Mouse (Mus musculus) heart, embryonic 16.5 days (tissue): ENCODE results near the gene Pip5kl1. TPM values are rescaled to one million over a fixed set of nuclear protein-coding genes. Genes with fewer than 3 reads are reported as not detected.

Source experiments
- ATAC-seq: fragments of 200-750 bp; cut with Nextera tagmentation; replicated peaks from 2 replicates; pipeline ENCODE4 v1.8.0; 2017; ENCODE audit warnings: moderate number of reproducible peaks; ENCODE audit not compliant: insufficient read depth, low FRiP score; ENCODE audit errors: extremely low read depth
- H3K27ac ChIP-seq: fragments of 300-500 bp; sonication (generic); 2 replicates; pipeline ENCODE4 v1.5.1; 2014; ENCODE audit warnings: mild to moderate bottlenecking, low read length, control low read depth, moderate library complexity
- H3K27me3 ChIP-seq: fragments of 300-500 bp; sonication (generic); 2 replicates; pipeline ENCODE4 v1.6.1; 2014; ENCODE audit warnings: low read length, mixed read lengths; ENCODE audit not compliant: control insufficient read depth, insufficient read depth
- H3K36me3 ChIP-seq: fragments of 300-500 bp; sonication (generic); 2 replicates; pipeline ENCODE4 v1.6.1; 2014; ENCODE audit not compliant: control insufficient read depth, insufficient read depth
- H3K4me1 ChIP-seq: fragments of 300-500 bp; sonication (generic); 2 replicates; pipeline ENCODE4 v1.6.1; 2014; ENCODE audit warnings: low read length, mixed read lengths; ENCODE audit not compliant: control insufficient read depth, insufficient read depth
- H3K4me2 ChIP-seq: fragments of 300-500 bp; sonication (generic); 2 replicates; pipeline ENCODE4 v1.6.1; 2014; ENCODE audit warnings: low read depth, mild to moderate bottlenecking, control low read depth, low read length
- H3K4me3 ChIP-seq: fragments of 300-500 bp; sonication (generic); 2 replicates; pipeline ENCODE4 v1.5.1; 2014; ENCODE audit warnings: mild to moderate bottlenecking, control low read depth, low read length
- H3K9ac ChIP-seq: fragments of 300-500 bp; sonication (generic); 2 replicates; pipeline ENCODE4 v1.6.1; 2014; ENCODE audit warnings: low read length, control low read depth
- H3K9me3 ChIP-seq: fragments of 300-500 bp; sonication (generic); replicated peaks from 2 replicates; pipeline ENCODE4 v1.6.1; 2016; ENCODE audit warnings: low read length; ENCODE audit not compliant: control insufficient read depth
- WGBS: fragments of 180-500 bp; shearing (Covaris S2); extraction: QIAGEN DNeasy Blood & Tissue Kit; methylation state at CpG from one replicate; pipeline ENCODE4 v1.1.7; 2014; 5-methylcytosine and 5-hydroxymethylcytosine counted together
- polyA plus RNA-seq: library from polyadenylated mRNA; unstranded; fragments of >200 nt; fragmentation: Nextera tagmentation; extraction: Ambion mirVana; gene quantifications from 2 replicates; pipeline ENCODE4 v1.2.1, GENCODE M21; 2015

Pip5kl1 gene
- polyA plus RNA-seq, 1 experiment from 2014 or later = 0.16 TPM

- Histone ChIP-seq H3K4me3 (peak within 1 kb of the TSS; percentile 37), H3K4me2 (peak within 1 kb of the TSS; percentile 62), H3K27me3 (peaks cover 28% of the 10 kb centered on the region), H3K27ac (no peak within 1 kb of the TSS), H3K9ac (peak within 1 kb of the TSS; percentile 37; the same call in 1 of the 2 replicates), H3K4me1 (peaks cover 17% of the 10 kb centered on the region), H3K36me3 (peaks cover 7% of the 10 kb centered on the region; the same call in 1 of the 2 replicates), H3K9me3 (no peaks in the 10 kb centered on the region)
- WGBS = 9% methylated on average over 28 of the region's 28 CpGs
- ATAC-seq = no peak; the same call in 1 of the 2 replicates
Observed at GRCm38 (mm10) chr2:32575586-32576160, 1.1 kb downstream of the Pip5kl1 start, which contains the start of gene 9430097D07Rik. 9430097D07Rik (minus strand) TSS chr2:32575684.

GRCm38 (mm10) chr2:32576532-32576931 is 1.9 kb downstream of the Pip5kl1 start:
- ATAC-seq = no peak
- Histone ChIP-seq H3K27ac (no peak overlapping the region), H3K9me3 (no peaks in the 10 kb centered on the region), H3K27me3 (peaks cover 28% of the 10 kb centered on the region), H3K4me2 (no peak overlapping the region), H3K36me3 (peaks cover 7% of the 10 kb centered on the region; the same call in 1 of the 2 replicates), H3K9ac (no peak overlapping the region), H3K4me3 (no peak overlapping the region), H3K4me1 (peaks cover 12% of the 10 kb centered on the region)
- WGBS = 84% methylated on average over 9 of the region's 9 CpGs

DNA sequence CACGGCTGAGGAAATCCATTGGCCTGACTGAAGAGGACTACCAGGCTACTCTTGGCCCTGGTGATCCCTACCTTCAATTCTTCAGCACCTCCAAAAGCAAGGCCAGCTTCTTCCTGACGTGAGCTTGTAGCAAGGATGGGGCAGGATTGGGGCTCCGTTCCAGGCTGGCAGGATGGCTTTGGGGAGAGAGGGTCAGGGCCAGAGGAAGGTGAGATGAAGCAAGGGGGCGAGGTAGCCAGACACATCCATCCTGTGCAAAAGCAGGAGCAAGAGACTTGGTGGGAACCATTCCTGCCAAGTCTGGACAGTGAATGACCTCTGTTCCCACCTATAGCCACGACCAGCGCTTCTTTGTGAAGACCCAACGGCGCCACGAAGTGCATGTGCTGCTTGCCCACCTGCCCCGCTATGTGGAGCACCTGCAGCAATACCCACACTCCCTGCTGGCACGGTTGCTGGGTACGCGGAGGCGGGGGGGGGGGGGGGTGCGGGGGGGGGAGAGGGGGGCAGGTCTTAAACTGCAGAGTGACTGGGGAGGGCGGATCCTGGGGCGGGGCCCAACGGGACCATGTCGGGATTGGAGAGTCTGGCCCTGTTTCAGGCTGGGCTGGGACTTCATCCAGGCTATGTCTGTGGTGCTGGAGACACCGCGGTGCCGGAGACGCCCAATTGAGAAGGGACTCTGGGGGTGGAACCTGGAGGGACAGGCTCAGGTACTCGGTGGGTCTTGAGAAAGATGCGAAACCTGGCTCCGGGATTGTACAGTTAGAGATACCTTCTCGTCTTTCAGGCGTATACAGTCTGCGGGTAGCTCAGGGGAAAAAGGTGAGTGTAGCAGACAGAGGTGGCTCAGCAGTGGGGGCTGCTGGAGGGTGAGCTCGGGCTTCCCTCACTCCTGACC is 3.8 kb downstream of the Pip5kl1 start:
- H3K4me3 ChIP-seq = no peak overlapping the region
- H3K27me3 ChIP-seq = peaks cover 28% of the 10 kb centered on the region
- no peaks in the 10 kb centered on the region for H3K9me3 ChIP-seq
- H3K27ac ChIP-seq = no peak overlapping the region
- H3K9ac ChIP-seq = no peak overlapping the region
- 40% methylated on average over 25 of the region's 30 CpGs for WGBS
- peaks cover under 1% of the 10 kb centered on the region; the same call in 1 of the 2 replicates for H3K36me3 ChIP-seq
- no peak for ATAC-seq
- H3K4me2 ChIP-seq = no peak overlapping the region
- peaks cover 13% of the 10 kb centered on the region for H3K4me1 ChIP-seq

DNA sequence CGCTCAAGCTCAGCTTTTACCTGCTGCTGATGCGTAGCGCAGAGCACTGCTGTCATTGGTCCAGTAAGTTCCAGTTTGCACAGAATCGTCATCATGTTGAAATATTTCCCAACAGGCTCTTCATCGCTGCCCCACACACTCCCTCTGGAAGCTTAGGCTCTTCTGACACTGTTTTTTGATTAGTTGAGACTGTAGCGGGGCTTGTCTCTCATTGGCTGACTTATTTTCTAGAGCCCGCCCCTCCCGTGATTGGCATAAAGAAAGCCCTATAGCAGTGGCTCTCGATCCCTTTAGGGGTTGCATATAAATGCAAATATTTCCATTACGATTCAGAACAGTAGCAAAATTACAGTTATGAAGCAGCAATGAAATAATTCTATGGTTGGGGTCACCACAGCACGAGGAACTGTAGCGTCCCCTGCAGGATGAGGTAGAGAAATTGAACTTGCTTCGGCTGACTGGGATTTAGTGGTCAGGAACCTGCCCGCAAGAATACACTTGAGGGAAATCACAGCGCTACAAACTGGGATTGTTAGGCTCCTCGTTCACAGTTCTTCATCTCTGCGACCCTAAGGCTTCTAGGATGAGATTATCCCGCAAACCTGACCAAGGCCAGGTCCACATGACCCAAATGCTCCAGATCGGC is 7.0 kb downstream of the Pip5kl1 start:
- no peaks in the 10 kb centered on the region for H3K9me3 ChIP-seq

GRCm38 (mm10) chr2:32582830-32583799 is 8.5 kb downstream of the Pip5kl1 start:
- Histone ChIP-seq H3K9ac (peak overlapping the region; percentile 59), H3K9me3 (no peaks in the 10 kb centered on the region), H3K4me3 (peak overlapping the region; percentile 42), H3K27ac (no peak overlapping the region), H3K4me1 (peaks cover 6% of the 10 kb centered on the region; the same call in 1 of the 2 replicates), H3K27me3 (peaks cover 14% of the 10 kb centered on the region), H3K36me3 (no peaks in the 10 kb centered on the region), H3K4me2 (peak overlapping the region; percentile 67)
- peak; percentile 60 for ATAC-seq
- WGBS = 12% methylated on average over 37 of the region's 37 CpGs

More for the DNA sequence above, 7.0 kb downstream of the Pip5kl1 start:
- 38% methylated on average over 19 of the region's 19 CpGs for WGBS
- Histone ChIP-seq H3K9ac (no peak overlapping the region), H3K36me3 (no peaks in the 10 kb centered on the region), H3K27me3 (peaks cover 20% of the 10 kb centered on the region), H3K4me1 (peaks cover 6% of the 10 kb centered on the region; the same call in 1 of the 2 replicates), H3K27ac (no peak overlapping the region), H3K4me2 (peak overlapping the region; percentile 53), H3K4me3 (peak overlapping the region; percentile 37)
- ATAC-seq = no peak

DNA sequence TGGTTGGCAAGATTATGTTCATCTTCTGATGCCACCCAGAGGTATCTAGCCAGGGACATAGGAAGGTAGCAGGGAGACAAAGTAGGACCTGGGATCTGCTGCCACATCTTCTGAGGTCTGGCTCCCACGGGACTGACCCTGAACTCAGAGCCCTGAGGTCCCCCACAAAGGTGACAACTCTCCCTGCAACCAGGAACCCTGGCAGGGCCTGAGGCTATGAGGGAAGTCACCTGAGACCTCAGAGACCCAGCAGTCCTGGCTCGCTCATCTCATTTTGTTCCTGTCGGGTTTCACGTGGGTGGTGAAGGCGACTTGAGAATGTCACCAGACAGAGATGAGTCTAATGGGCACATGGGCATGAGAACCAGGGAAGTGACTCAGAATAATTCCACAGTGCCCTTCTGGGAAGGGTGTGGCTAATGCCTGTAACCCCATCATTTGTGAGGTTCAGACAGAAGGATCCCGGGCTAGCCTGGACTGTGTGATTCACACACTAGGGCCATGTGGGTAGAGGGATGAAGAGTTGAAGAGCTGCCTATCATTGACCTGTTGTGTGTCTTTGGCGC is 10.6 kb downstream of the Pip5kl1 start:
- Histone ChIP-seq H3K36me3 (no peaks in the 10 kb centered on the region), H3K4me2 (no peak overlapping the region), H3K27me3 (peaks cover 1% of the 10 kb centered on the region; the same call in 1 of the 2 replicates), H3K9ac (no peak overlapping the region), H3K9me3 (no peaks in the 10 kb centered on the region), H3K27ac (no peak overlapping the region), H3K4me3 (no peak overlapping the region), H3K4me1 (peaks cover 24% of the 10 kb centered on the region)
- WGBS = 77% methylated on average over 7 of the region's 7 CpGs
- no peak for ATAC-seq

DNA sequence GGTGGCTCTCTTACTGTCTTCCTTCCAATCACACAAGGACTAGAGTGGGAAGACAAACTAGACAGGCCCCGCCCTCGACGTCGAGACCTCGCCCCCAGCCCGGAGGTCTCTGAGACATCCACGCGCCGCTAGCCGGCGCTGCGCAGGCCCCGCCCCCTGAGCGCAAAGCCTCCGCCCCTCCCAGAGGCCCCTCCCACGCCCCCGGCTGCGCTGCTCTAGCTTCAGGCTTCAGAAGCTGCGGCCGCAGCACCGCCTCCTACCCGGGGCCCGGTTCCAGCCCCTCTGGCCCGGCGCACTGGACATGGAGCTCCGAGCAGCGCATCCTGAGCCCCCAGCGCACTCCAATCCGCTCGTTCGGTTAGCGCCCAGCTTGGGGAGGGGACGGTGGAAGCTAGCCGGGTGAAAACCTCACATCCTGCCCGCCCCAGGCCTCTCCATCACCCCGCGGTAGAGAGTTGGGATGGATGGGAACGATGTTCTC is 12.3 kb downstream of the Pip5kl1 start, which contains the start of gene St6galnac4:
St6galnac4 (plus strand) TSS at position 225 of the 481 bp plus-strand sequence.
- H3K9me3 ChIP-seq = no peaks in the 10 kb centered on the region
- peaks cover 24% of the 10 kb centered on the region for H3K4me1 ChIP-seq
- no peaks in the 10 kb centered on the region; the same call in 1 of the 2 replicates for H3K27me3 ChIP-seq
- WGBS = under 1% methylated on average over 37 of the region's 38 CpGs
- peak within 1 kb of the TSS; percentile 74 for H3K4me2 ChIP-seq
- peak within 1 kb of the TSS; percentile 72 for H3K27ac ChIP-seq
- peak; percentile 88 for ATAC-seq
- peak within 1 kb of the TSS; percentile 72 for H3K4me3 ChIP-seq
- no peaks in the 10 kb centered on the region for H3K36me3 ChIP-seq
- H3K9ac ChIP-seq = peak within 1 kb of the TSS; percentile 83
